Mouse (Mus musculus) right cerebral cortex, adult 18-20 months (tissue): ENCODE data around the gene AI413582.

ENCODE experiments used
- DNase-seq: peaks from one replicate; pipeline ENCODE4 v3.0.0; 2022; ENCODE audit warnings: mixed read lengths

AI413582 gene

GRCm38 (mm10) chr17:27554062-27554960 lies 11.2 kb downstream of the AI413582 start:
- no peak for DNase-seq

GRCm38 (mm10) chr17:27552215-27553201 lies 13.0 kb downstream of the AI413582 start:
- DNase-seq = no peak

- no peak for DNase-seq
These were observed 14.1 kb downstream of the AI413582 start for GRCm38 (mm10) chr17:27551393-27551940.

GRCm38 (mm10) chr17:27549234-27549633 lies 16.3 kb downstream of the AI413582 start:
- DNase-seq = no peak

- no peak for DNase-seq
These were observed 18.2 kb downstream of the AI413582 start for GRCm38 (mm10) chr17:27547253-27547868.

- no peak for DNase-seq
These were observed 18.9 kb downstream of the AI413582 start for GRCm38 (mm10) chr17:27546574-27547085.

- no peak for DNase-seq
These were observed 19.6 kb downstream of the AI413582 start for GRCm38 (mm10) chr17:27545991-27546390.

GRCm38 (mm10) chr17:27544551-27544950 lies 21.0 kb downstream of the AI413582 start:
- DNase-seq = peak; percentile 58

GRCm38 (mm10) chr17:27541984-27542383 lies 23.6 kb downstream of the AI413582 start:
- DNase-seq = no peak

- no peak for DNase-seq
These were observed 24.3 kb downstream of the AI413582 start for GRCm38 (mm10) chr17:27541261-27541660.

- peak; percentile 79 for DNase-seq
These were observed 30.8 kb downstream of the AI413582 start for GRCm38 (mm10) chr17:27534718-27535117.

- no peak for DNase-seq
These were observed 32.2 kb downstream of the AI413582 start for GRCm38 (mm10) chr17:27533354-27533753.

- no peak for DNase-seq
These were observed 33.5 kb downstream of the AI413582 start for GRCm38 (mm10) chr17:27532095-27532494.

GRCm38 (mm10) chr17:27528767-27529166 lies 36.8 kb downstream of the AI413582 start:
- DNase-seq = no peak

- no peak for DNase-seq
These were observed 37.5 kb downstream of the AI413582 start for GRCm38 (mm10) chr17:27528030-27528429.

GRCm38 (mm10) chr17:27527188-27527587 lies 38.4 kb downstream of the AI413582 start:
- no peak for DNase-seq

GRCm38 (mm10) chr17:27523121-27523520 lies 42.4 kb downstream of the AI413582 start:
- no peak for DNase-seq

GRCm38 (mm10) chr17:27521303-27521702 lies 44.3 kb downstream of the AI413582 start, which contains the start of gene Grm4:
Grm4 (minus strand) TSS chr17:27521403.
- no peak for DNase-seq

- DNase-seq = peak; percentile 37
These were observed 45.0 kb downstream of the AI413582 start for GRCm38 (mm10) chr17:27520557-27520956.

GRCm38 (mm10) chr17:27518700-27519595 lies 46.6 kb downstream of the AI413582 start:
- no peak for DNase-seq

GRCm38 (mm10) chr17:27518296-27518695 lies 47.3 kb downstream of the AI413582 start:
- no peak for DNase-seq
